Mouse (Mus musculus): ENCODE results near the gene Pcbp3. TPM values are rescaled to one million over a fixed set of nuclear protein-coding genes. Genes with fewer than 3 reads are reported as not detected.

Gene Pcbp3
- polyA plus RNA-seq, 1 experiment from 2014 or later: 146 TPM

DNA sequence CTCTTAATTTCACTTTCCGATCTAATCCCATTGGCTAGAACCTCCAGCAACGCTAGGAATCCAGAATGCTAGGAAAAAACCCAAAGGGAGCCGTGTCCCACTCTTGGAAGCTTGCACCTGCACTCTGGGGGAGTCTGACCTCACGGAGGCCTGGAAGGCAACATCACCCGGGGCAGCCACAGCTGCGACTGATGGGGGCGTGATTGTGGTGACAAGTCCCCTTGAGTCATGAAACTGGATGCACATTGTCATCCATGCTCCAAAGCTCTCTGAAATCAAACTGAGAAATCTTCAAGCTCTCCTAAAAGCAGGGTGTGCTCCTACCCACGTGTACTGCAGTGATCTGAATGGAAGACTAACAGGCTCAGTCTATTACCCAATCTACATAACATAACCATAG, 224.9 kb downstream of the Pcbp3 start:
- H3K36me3 ChIP-seq: no peaks in the 10 kb centered on the region
- H3K4me1 ChIP-seq (replicated peaks): peaks cover 20% of the 10 kb centered on the region
- WGBS: 75% methylated on average over 8 of the region's 8 CpGs

DNA sequence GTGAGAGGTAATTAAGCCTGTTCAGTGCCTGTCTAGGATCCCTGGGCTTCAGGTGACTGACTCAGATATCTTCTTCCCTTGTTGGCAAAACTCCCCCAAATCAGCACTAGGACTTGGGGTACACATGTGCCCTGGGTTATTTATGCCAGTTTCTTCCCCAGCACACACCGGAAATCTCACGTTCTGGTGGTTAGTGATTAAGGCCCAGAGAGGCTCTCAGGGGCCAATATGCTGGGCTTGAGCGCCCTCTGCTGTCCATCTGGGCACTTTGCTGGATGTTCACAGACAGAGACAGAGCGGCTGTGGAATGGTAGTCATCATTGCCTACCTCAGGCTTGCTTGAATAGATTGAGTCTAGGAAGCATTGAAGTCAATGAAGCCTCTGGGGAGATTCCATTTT, 226.7 kb downstream of the Pcbp3 start:
- no peak overlapping the region for H3K4me3 ChIP-seq
- no peaks in the 10 kb centered on the region for H3K27me3 ChIP-seq
- no peak overlapping the region for H3K27ac ChIP-seq (replicated peaks)
- H3K4me1 ChIP-seq (replicated peaks): peaks cover 35% of the 10 kb centered on the region
- under 1% methylated on average over 4 of the region's 4 CpGs for WGBS
- ATAC-seq (ENCODE audit: low read depth): peak; percentile 75
- H3K4me2 ChIP-seq: no peak overlapping the region
- H3K9ac ChIP-seq: no peak overlapping the region
- H3K9me3 ChIP-seq: no peaks in the 10 kb centered on the region
- H3K36me3 ChIP-seq: no peaks in the 10 kb centered on the region

More for the DNA sequence above, 224.9 kb downstream of the Pcbp3 start:
- ATAC-seq (ENCODE audit: low read depth): no peak
- no peak overlapping the region for H3K4me3 ChIP-seq
- no peaks in the 10 kb centered on the region for H3K9me3 ChIP-seq
- no peak overlapping the region for H3K4me2 ChIP-seq
- no peak overlapping the region for H3K9ac ChIP-seq
- no peaks in the 10 kb centered on the region for H3K27me3 ChIP-seq
- H3K27ac ChIP-seq (replicated peaks): no peak overlapping the region

DNA sequence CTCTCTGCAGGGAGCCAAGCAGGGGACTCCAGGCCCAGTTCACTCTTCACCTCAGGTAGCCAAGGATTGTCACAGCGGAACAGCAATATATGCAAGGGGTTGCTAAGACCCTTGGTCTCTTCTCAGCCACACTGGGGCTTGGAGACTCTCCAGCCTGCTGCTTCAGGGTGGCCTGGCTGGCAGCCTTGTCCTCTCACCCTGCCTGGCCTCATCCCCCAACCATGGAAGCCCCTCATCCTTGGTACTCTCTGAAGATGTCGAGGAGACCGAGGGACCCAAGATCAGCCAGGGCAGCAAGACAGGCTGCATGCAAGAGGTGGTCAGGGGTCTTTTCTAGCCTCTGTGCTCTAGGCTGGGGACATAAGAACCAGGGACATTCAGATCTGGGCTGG, 228.0 kb downstream of the Pcbp3 start:
- H3K27me3 ChIP-seq: no peaks in the 10 kb centered on the region
- 0 out of 2 replicates have a peak overlapping the region, but pooled peaks have one; percentile 10 for H3K9ac ChIP-seq
- H3K4me1 ChIP-seq (replicated peaks): peaks cover 35% of the 10 kb centered on the region
- H3K27ac ChIP-seq (replicated peaks): peak overlapping the region; percentile 74
- 54% methylated on average over 3 of the region's 3 CpGs for WGBS
- no peaks in the 10 kb centered on the region for H3K36me3 ChIP-seq
- no peaks in the 10 kb centered on the region for H3K9me3 ChIP-seq
- H3K4me2 ChIP-seq: peak overlapping the region; percentile 27
- no peak overlapping the region for H3K4me3 ChIP-seq
- ATAC-seq (ENCODE audit: low read depth): no peak

DNA sequence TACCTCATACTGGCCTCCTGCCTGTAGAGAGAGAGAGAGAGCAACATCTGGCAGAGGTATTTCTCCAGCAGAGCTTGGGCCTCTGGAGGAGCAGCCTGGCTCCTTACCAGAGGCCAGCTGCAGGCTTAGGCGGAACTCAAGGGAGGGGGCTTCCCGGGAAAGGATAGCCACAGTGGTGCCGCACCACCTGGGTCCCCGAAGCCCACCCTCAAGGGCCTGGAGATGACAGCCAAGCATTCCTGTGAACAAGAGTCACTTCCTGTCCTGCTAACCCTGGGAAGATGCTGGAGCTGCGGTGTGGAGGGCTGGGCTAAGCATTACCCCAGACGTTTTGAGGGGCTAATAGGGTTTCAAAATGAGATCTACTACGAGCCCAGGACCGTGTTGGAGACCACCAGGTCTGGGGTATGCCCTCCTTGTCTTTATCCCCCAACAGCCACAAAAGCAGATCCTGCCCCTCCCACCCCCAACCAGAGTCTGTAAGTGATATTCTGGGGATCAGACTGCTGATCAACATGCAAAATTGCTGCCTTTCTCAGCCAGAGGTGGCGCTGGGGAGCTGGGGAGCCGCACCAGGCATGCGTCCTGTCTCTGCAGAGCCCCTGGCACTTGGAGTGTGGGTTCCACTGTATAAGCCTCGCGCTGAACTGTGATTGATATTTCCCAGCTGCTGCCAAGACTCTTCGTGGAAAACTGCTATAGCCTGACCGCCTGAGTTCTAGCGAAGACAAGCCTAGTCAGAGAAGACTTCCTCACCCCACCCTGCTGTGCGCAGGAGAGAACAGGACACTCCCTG, 228.6 kb downstream of the Pcbp3 start:
- 19% methylated on average over 17 of the region's 17 CpGs for WGBS
- Histone ChIP-seq H3K9me3 (no peaks in the 10 kb centered on the region), H3K4me1 (replicated peaks) (peaks cover 39% of the 10 kb centered on the region), H3K27ac (replicated peaks) (peak overlapping the region; percentile 74), H3K4me2 (peak overlapping the region; percentile 27), H3K9ac (0 out of 2 replicates have a peak overlapping the region, but pooled peaks have one; percentile 10), H3K27me3 (no peaks in the 10 kb centered on the region), H3K36me3 (no peaks in the 10 kb centered on the region), H3K4me3 (no peak overlapping the region)
- peak; percentile 70 for ATAC-seq (ENCODE audit: low read depth)

DNA sequence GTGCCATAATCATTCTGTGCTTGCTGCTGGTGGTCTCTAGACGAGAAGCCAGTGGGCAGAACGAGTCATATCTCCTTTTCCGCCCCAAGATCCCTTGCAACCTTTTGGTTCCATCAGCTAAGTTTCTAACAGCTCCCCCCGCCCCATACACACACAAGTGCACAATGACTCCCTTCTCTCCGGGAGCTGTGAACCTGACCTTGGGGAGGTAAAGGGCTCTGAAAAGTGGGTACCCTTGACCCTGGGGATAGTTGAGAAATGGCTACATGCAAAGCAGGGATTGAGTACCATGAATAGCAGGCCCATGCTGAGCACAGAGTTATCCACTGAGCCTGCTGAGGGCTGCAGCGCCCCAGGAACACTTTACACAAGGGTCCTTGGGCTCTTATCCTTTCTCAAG, 229.3 kb downstream of the Pcbp3 start:
- no peak overlapping the region for H3K4me2 ChIP-seq
- WGBS: 76% methylated on average over 6 of the region's 6 CpGs
- no peak for ATAC-seq (ENCODE audit: low read depth)
- peaks cover 39% of the 10 kb centered on the region for H3K4me1 ChIP-seq (replicated peaks)
- peak overlapping the region; percentile 74 for H3K27ac ChIP-seq (replicated peaks)
- H3K9me3 ChIP-seq: no peaks in the 10 kb centered on the region
- H3K27me3 ChIP-seq: no peaks in the 10 kb centered on the region
- H3K36me3 ChIP-seq: no peaks in the 10 kb centered on the region
- no peak overlapping the region for H3K4me3 ChIP-seq
- H3K9ac ChIP-seq: no peak overlapping the region

DNA sequence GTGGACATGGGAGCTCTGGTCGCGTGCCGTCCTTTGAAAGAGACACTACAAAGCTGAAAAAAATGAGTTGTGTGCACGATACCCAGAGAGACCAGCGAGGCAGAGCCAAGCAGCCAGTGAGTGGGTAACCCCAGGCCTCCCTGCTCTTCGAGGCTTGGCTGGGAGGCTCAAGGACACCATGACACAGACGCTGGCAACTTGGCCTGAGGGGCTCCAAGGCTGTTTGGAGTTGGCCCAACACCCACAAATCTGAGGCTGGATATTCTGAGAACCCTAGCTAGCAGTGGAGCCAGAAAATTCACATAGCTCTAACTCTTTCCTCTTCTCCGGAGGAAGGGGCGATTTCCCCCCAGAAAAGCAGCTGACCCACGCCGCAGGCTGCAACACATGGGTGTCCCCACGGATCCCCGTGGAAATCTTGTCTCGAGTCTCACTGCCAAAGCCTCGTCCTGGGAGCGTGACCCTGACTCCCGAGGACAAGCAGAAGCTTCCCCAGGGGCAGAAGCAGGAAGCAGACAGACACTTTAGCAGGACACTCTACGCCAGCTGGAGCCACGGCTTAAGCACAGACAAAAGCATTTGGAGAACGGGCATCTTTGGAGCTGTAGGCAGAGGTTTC, 230.0 kb downstream of the Pcbp3 start:
- WGBS: 68% methylated on average over 20 of the region's 20 CpGs
- no peak overlapping the region for H3K9ac ChIP-seq

DNA sequence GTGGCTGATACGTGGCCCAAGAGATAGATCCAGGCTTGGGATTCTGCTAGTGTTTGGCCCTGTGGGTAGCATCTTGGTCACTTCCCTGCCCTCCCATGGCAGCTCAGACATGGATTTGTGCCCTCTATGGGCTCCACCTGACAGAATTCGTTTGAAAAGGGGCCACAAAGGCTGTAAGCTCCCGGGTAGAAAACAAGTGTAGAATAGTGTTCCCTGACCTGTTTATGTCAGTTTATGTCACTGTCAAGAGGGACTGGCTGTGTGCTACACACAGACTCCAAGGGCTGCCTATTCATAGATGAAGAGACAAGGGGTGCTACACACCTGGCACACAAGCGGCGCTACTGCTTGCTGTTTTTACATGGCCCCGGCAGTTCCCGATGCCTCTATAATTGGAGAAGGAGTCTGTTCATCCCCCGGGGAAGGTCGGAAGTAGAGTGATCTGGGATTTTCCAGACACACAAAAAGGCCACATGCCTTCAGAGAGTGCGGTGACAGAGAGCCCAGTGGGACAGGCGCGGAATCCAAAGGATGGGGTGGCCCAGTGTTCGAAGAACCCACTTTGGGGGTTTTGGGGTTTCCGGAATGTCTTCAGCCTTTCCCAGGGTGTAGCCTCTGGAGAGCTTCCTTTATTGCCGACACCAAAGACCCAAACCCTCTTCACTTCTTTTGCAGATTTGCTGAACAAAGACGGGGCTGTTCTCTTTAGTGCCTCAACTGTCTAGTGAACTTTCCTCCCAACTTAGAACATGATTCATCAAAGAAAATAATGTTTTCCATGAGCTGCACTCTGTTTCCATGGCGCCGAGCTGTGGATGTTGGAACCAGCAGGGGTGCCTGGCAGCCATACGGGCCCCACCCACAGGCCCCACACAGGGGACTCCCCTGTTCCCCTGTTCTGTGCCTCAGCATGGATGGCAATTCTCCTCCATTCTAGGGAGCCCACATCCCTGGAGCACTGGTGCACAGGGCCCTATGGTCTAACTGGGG, 231.8 kb downstream of the Pcbp3 start:
- Histone ChIP-seq H3K27ac (replicated peaks) (no peak overlapping the region), H3K36me3 (no peaks in the 10 kb centered on the region), H3K4me2 (no peak overlapping the region), H3K27me3 (no peaks in the 10 kb centered on the region), H3K4me1 (replicated peaks) (peaks cover 39% of the 10 kb centered on the region), H3K4me3 (no peak overlapping the region), H3K9ac (no peak overlapping the region), H3K9me3 (no peaks in the 10 kb centered on the region)
- 76% methylated on average over 19 of the region's 19 CpGs for WGBS
- ATAC-seq (ENCODE audit: low read depth): no peak

More for the DNA sequence above, 230.0 kb downstream of the Pcbp3 start:
- ATAC-seq (ENCODE audit: low read depth): no peak
- Histone ChIP-seq H3K4me1 (replicated peaks) (peaks cover 39% of the 10 kb centered on the region), H3K4me2 (no peak overlapping the region), H3K36me3 (no peaks in the 10 kb centered on the region), H3K4me3 (no peak overlapping the region), H3K9me3 (no peaks in the 10 kb centered on the region), H3K27ac (replicated peaks) (peak overlapping the region; percentile 74), H3K27me3 (no peaks in the 10 kb centered on the region)

DNA sequence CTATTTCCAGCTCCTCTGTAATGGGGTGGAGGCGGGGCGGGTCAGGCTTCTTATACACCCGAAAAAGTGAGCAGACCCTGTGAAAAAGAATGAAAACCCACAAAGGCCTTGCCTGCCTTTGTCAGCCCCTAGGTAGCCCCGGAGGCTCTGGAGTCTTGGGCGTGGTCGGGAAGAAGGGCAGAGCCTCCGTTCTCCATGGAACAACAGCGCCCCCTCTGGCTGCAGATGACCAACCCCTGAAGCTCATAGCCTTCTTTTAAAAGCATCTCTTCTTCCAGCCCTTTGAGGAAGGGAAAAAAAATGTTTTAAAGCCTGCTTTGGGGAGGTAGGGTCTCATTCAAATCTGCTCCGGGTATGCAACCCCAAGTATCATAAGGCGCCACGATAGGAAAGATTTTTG, 233.3 kb downstream of the Pcbp3 start:
- H3K27ac ChIP-seq (replicated peaks): no peak overlapping the region
- no peaks in the 10 kb centered on the region for H3K9me3 ChIP-seq
- peaks cover 34% of the 10 kb centered on the region for H3K4me1 ChIP-seq (replicated peaks)
- no peak for ATAC-seq (ENCODE audit: low read depth)
- H3K4me2 ChIP-seq: 0 out of 2 replicates have a peak overlapping the region, but pooled peaks have one; percentile 15
- H3K36me3 ChIP-seq: no peaks in the 10 kb centered on the region
- H3K27me3 ChIP-seq: no peaks in the 10 kb centered on the region
- no peak overlapping the region for H3K9ac ChIP-seq
- no peak overlapping the region for H3K4me3 ChIP-seq
- 17% methylated on average over 11 of the region's 11 CpGs for WGBS

DNA sequence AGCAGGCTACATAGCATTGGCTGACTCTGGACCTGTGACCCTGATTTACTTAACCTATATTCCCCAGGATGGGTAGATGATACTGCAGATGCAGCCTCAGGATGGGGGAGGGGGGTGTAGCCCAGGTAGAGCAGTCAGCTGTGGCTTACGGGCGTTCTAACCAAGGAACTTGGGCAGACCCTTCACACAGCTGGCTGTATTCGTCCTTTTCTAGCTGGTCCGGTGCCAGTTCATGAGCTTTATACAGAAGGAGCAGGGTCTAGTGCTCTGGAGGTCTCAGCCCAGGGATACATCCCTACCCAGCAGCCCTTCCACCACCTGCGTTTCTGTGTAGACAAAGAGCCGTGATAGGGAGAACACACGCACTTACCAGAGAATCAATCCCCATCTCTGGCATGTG, 234.4 kb downstream of the Pcbp3 start:
- Histone ChIP-seq H3K4me1 (replicated peaks) (peaks cover 24% of the 10 kb centered on the region), H3K9me3 (no peaks in the 10 kb centered on the region), H3K4me2 (no peak overlapping the region), H3K27ac (replicated peaks) (no peak overlapping the region), H3K27me3 (no peaks in the 10 kb centered on the region), H3K36me3 (no peaks in the 10 kb centered on the region), H3K9ac (no peak overlapping the region), H3K4me3 (no peak overlapping the region)
- 89% methylated on average over 7 of the region's 7 CpGs for WGBS
- no peak for ATAC-seq (ENCODE audit: low read depth)

DNA sequence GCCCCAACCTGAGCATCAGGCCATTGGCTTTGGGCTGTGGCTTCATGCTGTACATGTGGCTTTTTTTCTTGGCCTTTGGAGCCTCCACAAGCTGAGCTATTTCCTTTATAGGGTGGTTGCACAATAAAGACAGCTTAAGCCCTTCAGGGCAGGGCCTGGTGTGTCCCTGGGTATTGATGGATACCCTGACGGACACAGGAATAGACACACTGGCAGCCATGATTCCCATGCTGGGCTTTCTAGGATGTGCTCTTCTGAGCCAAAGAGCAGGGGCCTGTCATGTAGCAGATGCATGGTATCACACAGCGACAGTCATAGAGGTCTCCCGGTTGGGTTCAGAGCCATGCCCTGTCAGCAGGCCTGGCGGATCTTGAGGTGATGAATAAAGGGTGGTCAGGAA, 234.8 kb downstream of the Pcbp3 start:
- ATAC-seq (ENCODE audit: low read depth): no peak
- H3K27me3 ChIP-seq: no peaks in the 10 kb centered on the region
- peaks cover 19% of the 10 kb centered on the region for H3K4me1 ChIP-seq (replicated peaks)
- H3K9me3 ChIP-seq: no peaks in the 10 kb centered on the region
- no peak overlapping the region for H3K4me2 ChIP-seq
- H3K4me3 ChIP-seq: no peak overlapping the region
- no peak overlapping the region for H3K27ac ChIP-seq (replicated peaks)
- WGBS: 96% methylated on average over 4 of the region's 4 CpGs
- H3K9ac ChIP-seq: no peak overlapping the region
- no peaks in the 10 kb centered on the region for H3K36me3 ChIP-seq

DNA sequence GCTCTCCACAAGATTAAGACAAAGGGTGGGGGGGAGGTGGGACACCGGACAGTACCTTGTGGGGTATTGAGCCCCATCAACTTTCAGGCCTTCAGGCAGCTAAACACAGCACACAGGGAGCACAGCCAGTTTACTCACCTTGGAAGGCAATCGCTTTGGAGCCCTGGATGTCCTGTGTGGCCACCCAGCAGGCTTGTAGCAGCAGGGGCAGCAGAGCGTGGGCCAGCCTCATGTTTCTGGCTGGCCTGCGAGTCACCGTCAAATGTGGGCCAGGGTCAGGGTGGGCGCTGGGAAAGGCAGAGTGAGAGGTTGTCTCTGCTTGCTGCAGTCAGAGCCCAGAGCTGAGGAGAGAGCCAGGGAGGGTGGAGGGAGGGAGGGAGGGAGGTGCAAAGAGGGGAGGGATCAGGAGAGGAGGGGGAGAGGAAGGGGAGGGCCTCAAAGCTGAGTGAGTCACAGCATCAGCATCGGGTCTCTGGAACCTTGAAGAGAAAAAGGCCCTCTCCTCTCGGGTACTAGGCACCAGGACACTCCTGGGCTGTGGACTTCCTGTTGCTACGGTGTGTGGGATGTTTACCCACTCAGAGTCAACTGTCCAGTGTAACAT, 235.9 kb downstream of the Pcbp3 start, which contains the start of gene Col6a1:
Gene Col6a1, minus strand, starts transcription at position 487 of the 604 bp plus-strand sequence.
- Histone ChIP-seq H3K4me1 (replicated peaks) (peaks cover 10% of the 10 kb centered on the region), H3K4me2 (peak within 1 kb of the TSS; percentile 30), H3K9ac (peak within 1 kb of the TSS; percentile 55), H3K9me3 (no peaks in the 10 kb centered on the region), H3K36me3 (no peaks in the 10 kb centered on the region), H3K4me3 (peak within 1 kb of the TSS; percentile 22), H3K27me3 (no peaks in the 10 kb centered on the region), H3K27ac (replicated peaks) (no peak within 1 kb of the TSS)
- no peak for ATAC-seq (ENCODE audit: low read depth)
- WGBS: 41% methylated on average over 9 of the region's 9 CpGs

All from neural tube, embryonic 13.5 days (tissue).